Mouse (Mus musculus) T-cell, adult 2 months (primary cell): ENCODE measurements around the gene Mertk.

ENCODE experiments used
- DNase-seq: peaks from one replicate; pipeline ENCODE4 v3.0.0; 2022; ENCODE audit warnings: low spot score

Mertk gene

GRCm38 (mm10) chr2:128722106-128722710, 23.5 kb downstream of the Mertk start:
- no peak for DNase-seq

- DNase-seq: no peak
Measured at GRCm38 (mm10) chr2:128726067-128726466, 27.3 kb downstream of the Mertk start.

DNA sequence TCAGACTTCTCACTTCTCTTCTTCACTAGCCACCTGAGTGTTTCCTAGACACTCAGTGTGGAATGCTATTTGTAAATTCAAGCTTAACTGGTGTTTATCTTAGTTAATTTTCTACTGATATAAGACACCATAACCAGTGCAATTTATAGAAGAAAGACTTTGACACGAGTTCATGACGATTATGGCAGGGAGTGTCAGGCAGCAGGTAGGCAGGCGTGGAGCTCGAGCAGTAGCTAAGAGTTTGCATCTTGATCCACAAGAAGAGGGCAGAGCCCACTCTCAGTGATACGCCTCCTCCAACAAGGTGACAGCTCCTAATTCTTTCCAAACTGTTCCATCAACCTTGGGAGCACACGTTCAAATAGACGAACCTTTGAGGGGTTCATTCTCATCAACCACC, 27.9 kb downstream of the Mertk start:
- no peak for DNase-seq

DNA sequence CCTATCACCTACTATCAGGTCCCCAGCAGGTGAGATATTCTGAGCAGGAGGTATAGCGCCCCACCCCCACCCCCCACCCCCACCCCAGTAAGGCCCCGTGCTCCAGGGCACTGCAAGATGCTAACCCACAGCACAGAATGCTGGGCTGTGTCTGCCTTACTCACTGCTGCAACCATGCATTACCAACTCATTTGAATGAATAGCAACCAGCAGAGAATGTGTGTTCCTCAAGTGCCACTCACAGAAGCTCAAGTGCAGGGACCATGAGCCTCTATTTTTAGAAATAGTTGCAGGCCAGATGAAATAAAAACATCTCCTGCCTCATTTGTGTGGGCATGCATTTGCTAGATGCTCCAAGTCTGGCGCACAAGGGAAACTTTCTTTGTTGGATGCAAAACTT, 28.8 kb downstream of the Mertk start:
- DNase-seq: no peak

DNA sequence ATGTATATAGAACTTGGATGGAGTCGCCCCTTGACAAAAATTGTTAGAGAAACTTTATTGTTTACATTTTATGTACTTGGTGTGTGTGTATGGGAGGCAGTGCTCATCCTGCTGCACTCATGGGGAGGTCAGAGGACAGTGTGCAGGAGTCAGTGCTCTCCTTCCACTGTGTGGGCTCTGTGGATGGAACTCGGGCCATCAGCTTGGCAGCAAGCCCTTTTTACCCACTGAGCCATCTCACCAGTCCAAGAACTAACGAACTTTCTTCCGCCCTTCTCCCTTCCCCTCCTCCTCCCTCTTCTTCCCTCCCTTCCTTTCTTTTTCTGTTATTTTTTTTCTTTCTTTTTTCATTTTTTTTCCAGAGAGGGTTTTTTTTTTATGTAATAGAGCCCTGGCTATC, 29.3 kb downstream of the Mertk start:
- no peak for DNase-seq

DNA sequence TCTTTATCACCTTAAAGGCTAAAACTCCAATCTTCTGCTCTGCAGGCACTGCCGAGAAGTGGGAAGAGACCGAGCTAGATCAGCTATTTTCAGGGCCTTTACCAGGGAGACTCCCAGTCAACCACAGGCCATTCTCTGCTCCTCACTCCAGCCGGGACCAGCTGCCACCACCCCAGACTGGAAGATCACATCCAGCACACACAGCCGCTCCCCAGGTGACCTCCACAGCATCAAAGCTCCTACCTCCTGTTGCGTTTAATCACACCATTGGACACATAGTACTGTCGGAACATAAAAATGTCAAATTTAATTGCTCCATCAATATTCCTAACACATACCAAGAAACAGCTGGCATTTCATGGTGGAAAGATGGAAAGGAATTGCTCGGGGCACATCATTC, 30.4 kb downstream of the Mertk start:
- DNase-seq: no peak

GRCm38 (mm10) chr2:128731514-128731913, 32.8 kb downstream of the Mertk start:
- DNase-seq: no peak

DNA sequence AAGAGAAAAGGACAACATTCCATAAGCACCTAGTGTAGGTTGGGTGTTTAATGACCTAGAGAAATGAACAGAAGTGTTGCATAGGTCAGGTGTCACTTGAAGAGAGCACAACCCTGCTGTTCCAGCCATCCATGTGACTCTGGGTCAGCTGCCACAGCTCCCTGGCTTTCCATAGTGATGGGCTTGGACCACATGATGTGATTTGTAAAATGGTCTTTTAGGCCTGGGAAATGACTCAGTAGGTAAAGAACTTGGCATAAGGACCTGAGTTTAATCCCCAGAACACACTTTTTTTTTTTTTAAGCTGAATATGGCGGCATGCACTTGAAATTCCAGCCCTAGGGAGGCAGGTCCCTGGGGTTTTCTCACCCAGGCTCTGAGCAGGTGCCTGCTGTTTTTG, 33.2 kb downstream of the Mertk start:
- no peak for DNase-seq

DNA sequence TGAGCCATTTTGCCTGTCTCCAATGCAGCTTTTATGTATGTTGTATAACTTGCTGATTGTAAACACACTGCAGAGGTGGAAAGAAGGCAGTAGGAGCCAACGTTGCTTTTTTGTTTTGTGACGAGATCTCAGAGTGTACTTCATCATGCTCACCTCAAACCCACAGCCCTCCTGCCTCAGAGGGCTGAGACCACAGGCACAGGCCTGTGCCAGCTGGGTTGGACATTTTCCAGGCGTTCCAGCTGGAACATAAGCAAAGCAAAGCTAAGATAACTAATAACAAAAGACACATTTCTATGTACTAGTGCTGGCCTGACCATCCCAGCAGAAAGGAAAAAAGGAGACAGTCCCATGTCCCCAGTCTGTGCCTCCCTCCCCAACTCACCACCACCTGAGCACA, 36.3 kb downstream of the Mertk start:
- DNase-seq: no peak

- no peak for DNase-seq
Measured at GRCm38 (mm10) chr2:128737051-128737450, 38.3 kb downstream of the Mertk start.

DNA sequence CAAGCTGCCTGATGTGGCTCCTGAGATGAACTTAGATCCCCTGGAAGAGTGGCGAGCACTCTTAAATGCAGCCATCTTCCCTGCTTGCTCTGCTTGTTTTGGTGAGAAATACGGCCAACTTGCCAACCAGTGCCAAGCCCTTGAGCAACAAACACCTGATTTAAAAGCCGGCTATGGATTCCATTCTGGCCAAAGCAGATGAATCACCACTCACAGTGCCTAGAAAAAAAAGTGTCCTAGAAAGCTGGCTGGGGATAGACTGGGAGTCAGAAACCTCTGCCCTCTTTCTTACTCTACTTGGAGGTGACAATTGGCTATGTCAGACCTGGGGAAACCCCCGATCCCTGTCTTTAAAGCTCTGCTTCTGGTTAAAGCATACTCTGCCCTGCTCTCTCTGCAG, 39.0 kb downstream of the Mertk start:
- no peak for DNase-seq

DNA sequence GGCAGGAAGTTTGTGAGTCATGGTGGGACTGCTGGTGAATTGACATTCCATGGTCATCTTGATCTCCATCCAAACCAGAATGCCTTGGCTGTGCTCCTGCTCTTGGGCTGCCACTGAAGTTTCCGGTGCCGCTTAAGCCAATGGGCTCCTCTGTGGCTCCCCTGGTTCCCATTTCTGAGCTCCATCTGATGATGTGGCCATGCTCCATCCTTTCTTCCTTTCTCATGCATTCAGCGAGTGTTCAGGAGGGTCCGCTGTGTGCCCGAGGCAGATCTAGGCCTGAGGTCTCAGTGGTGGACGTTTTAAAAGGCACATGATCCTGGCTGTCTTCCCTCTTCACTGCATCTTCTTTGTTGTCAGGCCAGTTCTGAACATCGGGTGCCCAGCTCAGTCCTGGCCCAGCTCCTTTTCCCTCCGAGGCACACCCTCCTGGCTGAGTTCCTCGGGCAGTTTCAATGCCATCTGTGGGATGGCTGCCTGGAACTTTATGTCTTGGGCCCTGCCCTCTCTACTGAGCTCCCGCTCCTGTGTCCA, 40.0 kb downstream of the Mertk start:
- no peak for DNase-seq

- no peak for DNase-seq
Measured at GRCm38 (mm10) chr2:128745879-128746620, 47.3 kb downstream of the Mertk start.

- no peak for DNase-seq
Measured at GRCm38 (mm10) chr2:128746621-128747151, 47.9 kb downstream of the Mertk start.

- no peak for DNase-seq
Measured at GRCm38 (mm10) chr2:128747433-128748028, 48.8 kb downstream of the Mertk start.

DNA sequence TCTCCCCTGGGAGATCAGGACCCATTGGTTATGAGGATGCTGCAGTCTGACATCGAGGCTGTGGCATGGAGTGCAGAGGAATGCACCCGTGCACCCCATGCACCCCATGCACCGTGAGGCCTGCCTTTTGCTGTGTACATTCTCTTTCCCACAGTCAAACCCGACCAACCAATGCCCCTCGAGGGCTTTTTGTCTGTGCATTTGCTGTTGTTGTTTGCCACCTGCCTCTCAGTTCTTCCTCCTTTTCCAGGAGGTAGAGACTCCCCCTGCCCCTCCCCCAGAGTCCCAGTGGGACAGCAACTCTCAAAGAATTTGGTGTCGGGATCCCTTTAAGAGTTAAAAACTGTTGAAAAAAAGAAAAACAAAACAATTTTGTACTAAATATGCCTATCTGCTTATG, 49.4 kb downstream of the Mertk start:
- DNase-seq: no peak

DNA sequence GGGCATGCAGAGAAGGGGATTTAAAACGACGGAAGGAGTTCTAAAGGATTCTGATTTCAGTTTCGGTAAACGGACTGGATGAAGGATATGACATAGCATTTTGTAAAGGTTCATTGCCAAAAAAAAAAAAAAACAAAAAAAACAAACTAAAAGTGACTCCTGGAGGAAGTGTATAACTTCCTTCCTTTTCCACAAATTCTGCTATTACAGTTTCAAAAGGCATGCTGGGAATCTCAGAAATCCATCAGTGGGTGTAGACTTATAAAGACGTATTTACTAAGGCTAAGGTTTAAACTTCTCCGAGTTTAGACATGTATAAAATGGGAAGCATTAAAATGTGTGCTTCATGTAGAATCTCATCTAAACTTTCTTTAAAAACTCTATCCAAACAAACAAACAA, 52.3 kb downstream of the Mertk start:
- DNase-seq: no peak

DNA sequence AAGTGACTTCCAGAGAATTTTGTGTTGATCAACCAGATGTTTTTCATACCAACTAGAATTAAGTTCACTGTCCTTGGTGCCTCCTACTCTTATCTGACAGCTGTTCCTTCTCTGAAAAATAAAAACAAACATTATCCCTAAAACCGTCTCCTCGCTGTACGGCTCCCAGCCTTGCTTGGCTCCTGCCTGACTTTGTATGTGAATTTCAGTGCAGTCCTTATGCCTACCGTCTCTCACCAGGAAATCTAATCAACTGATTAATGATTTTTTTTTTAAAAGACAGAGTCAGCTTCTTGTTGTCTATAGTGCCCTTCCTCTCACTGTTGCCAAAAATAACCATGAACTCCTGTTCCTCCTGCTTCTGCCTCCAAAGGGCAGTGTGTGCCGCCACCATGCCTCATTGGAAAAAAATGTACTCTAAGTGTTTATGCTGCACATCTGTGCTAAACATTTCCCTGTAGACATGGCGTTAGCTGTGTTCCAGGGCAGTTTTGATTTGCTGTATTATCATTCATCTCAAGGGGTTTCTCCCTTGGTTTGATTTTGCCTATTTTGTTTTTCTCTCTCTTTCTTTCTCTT, 54.6 kb downstream of the Mertk start:
- no peak for DNase-seq

GRCm38 (mm10) chr2:128755149-128755691, 56.5 kb downstream of the Mertk start:
- no peak for DNase-seq

GRCm38 (mm10) chr2:128758724-128759340, 60.1 kb downstream of the Mertk start:
- no peak for DNase-seq

DNA sequence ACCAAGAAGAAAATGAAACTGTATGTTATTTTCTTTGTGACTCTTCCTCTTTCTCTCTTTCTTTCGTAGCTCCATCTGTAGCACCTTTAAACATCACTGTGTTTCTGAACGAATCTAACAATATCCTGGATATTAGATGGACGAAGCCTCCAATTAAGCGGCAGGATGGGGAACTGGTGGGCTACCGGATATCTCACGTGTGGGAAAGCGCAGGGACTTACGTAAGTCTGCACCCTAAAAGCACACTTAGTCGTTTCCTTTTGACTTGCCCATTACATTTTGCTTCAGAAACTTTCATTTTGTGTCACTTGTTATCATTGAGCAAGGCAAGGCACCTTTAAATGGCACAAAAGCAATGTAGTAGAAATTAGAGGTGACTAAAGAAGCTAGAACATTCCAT, 63.3 kb downstream of the Mertk start:
- DNase-seq: no peak

GRCm38 (mm10) chr2:128765787-128766186, 67.0 kb downstream of the Mertk start:
- DNase-seq: no peak
